Mouse (Mus musculus) CD8-positive naive resting alpha-beta T cell, adult 2 months (primary cell): ENCODE data around the gene Pkd2.
A peak's percentile ranks its signal among the peaks of the same experiment; 100 is the strongest.

Source experiments
- DNase-seq, 2 experiments: peaks; one replicate each; pipeline ENCODE4 v3.0.0; 2022; ENCODE audit warnings: low read depth in 2 of 2, low spot score in 2 of 2

Gene Pkd2

DNA sequence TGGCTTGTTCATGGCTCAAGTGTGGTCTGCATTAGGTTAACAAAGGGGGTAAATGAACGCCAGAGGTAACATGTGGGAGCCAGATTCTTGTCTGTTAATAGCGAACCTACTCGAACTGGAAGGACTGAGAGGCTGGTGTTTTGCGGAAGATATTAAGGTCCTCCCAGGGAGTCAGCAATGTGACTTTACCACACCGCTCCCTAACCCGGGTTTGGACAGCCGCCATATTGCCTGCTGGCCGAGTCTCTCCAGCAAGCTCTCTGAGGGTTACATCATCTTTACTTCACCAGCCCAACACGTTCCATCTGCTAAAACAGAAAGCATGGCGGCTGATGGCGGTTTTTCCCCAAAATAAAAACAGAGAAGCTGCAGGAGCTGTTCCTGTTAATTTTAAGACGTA, 6.5 kb downstream of the Pkd2 start:
- DNase-seq: no peak

DNA sequence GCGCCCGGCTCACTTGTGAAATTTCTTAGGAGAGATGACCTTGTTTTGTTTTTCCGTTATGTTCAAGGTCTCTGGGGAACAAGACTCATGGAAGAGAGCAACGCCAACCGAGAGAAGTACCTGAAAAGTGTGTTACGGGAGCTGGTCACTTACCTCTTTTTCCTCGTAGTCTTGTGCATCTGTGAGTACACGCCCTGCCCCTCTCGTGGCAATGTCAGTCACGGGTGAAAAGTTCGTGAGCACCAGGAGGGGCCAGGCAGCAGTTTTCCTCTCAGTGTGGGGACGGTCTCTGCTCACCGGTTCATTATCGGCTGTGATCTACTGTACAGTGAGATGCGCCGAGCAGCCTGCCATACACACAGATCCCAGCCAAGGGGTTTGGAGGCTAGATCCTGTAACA, 7.6 kb downstream of the Pkd2 start:
- no peak for DNase-seq

DNA sequence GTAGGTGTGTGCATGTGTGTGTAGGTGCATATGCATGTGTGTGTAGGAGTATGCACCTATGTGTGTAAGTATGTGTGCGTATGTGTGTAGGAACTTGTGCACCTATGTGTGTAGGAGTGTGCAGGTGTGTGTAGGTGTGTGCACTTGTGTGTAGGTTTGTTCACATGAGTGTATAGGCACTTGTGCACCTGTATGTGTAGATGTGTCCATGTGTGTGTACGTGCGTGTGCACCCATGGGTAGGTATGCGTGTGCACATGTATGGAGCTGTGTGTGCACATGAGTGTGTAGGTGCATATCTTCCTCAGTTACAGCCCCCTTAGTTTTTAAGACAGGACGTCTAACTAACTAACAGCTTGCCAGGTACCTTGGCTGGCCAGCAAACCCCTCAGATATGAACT, 9.3 kb downstream of the Pkd2 start:
- DNase-seq: no peak

DNA sequence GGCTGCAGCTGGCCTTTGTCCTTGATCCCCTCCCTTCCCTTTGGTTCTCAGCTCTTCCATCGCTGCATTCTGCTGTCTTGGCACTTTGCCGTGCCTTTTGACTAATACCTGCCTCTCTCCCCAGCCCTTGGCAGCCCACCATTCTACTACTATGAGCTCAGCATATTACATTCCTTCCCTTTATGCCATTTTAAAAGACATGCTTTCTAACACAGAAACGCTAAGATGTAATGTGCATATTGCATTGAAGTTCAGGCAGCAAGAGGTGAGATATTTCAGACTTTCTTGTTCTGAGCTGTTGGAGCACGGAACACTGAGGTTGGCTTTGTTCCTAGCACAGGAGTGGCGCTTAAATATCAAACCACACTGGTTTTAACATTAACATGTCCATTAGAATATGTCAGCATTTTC, 11.7 kb downstream of the Pkd2 start:
- DNase-seq: no peak

DNA sequence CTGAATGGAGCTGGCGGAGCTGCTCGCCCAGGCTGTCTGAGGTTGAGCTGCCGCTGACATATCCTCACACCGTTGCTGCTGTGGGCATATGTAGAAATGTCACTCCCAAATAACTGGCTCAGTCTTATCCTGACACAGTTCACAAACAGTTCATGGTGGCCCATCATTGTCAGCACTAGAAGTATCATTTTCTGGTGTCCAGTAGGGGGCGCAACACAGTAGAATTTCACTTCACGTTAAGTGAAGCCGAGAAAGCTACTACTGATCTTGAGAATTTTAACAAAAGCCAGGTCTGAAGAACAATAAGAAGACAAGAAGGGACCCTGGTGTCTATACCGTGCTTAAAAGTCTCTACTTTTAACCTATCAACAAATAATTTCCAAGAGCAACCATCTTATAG, 13.1 kb downstream of the Pkd2 start:
- DNase-seq: peak in 1 of 2 experiments; percentile 3

DNA sequence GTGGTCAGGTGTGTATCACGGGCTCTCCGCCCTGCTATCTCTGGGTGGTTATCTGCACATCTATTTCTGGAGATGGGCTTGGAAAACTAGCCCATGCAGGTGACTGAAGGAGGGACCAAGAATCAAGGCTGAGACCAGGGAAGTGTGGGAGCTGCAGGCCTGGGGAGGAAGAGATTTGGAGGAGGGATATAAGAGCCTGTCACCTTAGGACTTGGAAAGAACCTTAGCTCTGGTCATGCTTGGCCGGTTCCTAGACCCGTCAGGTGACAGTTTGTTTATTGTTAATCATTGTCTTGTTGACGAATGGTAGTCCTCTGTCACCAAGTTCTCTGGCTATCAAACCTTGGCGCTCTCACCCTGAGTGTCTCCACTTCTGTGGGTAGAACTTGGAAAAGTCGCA, 21.1 kb downstream of the Pkd2 start:
- no peak for DNase-seq

DNA sequence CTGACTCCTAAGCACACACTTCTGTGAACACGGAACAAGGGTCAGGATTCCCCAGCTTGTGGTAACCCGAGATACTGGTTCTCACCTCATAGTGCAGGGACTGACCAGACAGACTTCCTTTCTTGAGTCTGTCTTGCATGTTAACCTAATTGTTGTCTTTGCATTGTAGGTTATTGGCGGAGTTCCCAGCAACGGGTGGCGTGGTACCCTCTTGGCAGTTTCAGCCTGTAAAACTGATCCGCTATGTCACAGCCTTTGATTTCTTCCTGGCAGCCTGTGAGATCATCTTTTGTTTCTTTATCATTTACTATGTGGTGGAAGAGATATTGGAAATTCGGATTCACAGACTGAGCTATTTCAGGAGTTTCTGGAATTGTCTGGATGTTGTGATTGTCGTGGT, 23.6 kb downstream of the Pkd2 start:
- DNase-seq: no peak

DNA sequence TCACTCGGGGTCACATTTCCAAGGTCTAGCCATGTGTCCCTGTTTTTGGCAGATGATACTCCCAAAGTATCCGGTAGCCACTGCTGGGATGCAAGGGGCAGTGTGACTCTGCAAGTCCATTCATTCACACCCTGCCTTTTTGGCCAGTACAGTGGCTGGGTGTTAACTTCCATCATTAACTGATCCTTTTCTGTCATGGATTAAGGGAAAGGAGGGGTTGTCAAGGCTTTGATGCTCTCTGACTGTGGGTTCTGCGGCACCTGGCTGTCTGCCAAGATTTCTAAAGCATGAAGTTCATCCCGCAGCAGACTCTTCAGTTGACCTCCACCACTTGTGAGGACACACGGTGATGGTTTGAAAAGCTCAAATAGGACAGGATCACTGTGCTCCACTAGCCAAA, 32.3 kb downstream of the Pkd2 start:
- no peak for DNase-seq

DNA sequence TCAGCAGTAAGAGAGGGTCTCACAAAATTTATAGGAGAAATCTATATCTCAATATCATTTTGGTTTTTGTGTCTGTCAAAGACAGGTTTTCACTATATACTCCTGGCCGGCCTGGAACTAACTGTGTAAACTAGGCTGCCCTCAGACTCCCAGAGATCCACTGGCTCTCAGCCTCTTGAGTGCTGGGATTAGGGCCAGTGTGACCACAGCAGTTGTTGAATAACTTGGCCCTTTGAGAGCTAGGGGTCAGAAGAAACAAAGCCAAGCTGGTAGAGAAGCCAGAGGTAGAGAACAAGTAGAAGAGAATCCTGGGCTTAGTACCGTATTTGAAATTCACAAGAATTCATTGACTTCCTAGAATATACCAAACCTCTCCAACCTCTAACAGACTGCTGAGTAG, 45.6 kb downstream of the Pkd2 start:
- no peak for DNase-seq

DNA sequence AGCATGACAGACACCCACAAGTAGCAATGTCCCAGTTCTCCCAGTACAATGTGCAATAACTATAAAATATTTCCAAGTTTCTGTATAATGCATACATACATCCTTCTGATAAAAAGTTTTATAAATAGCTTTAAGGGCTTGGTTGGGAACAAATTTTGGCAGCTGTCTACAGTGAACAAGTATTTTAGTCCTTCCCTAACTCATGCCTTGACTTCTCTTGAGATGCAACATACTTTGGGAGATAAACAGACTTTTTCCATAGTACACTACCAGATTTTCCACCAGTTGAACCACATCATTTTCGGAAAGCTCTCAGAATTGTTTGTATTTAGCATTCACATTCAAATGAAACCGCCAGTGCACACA, 48.6 kb downstream of the Pkd2 start:
- no peak for DNase-seq

DNA sequence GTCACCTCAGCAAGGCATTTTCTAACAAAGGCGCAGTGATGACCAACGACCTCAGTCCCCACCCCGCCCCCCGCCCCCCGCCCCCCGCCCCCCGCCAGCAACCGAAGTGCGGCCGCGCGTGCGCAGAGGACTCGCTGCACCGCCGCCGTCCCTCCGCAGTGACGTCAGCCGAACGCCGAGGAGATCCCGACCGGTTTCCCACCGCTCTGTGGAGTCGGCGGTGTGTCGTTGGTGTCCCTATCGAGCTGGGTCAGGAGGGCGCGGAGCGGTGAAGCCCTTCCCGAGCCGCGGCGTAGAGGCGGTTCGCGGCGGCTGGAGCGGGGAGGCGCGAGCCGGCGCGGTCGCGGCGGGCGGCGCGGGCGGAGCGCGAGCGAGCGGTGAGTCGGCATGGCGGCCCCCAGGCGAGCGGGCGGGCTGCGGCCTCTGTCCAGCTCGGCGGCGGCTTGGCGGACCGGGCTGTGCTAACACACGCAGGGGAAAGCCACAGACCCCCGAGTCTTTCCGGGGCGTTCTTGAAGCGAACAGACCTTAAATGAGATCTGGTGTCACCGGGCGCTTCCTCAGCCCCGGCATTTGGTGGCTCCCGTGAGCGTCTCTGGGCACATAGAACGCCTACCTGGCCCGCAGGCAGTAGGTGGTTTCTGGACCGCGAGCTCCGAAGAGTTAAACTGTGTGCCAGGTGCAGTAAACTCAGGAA, 49.1 kb downstream of the Pkd2 start, which contains the start of gene BC005561:
Gene BC005561, plus strand, starts transcription at position 158 of the 697 bp plus-strand sequence.
- peak; percentile 41 to 49 for DNase-seq

DNA sequence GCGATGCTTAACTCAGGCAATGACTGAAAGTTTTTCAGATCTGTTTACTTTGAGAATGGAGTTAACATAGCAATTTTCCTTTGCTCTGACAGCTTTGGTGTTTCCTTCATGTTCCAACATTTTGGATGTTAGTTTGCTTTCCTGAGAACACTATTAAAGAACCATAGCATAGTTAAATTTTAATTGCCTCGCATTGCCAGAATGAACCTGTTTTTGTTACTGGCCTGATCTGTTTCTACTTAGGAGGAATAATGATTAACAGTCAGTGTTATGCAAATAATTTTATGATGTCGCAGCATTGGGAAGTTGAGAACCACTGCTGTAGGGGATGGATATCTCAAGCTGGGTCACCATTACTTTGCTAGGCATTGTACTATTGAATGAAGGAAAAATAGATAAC, 52.0 kb downstream of the Pkd2 start:
- no peak for DNase-seq

DNA sequence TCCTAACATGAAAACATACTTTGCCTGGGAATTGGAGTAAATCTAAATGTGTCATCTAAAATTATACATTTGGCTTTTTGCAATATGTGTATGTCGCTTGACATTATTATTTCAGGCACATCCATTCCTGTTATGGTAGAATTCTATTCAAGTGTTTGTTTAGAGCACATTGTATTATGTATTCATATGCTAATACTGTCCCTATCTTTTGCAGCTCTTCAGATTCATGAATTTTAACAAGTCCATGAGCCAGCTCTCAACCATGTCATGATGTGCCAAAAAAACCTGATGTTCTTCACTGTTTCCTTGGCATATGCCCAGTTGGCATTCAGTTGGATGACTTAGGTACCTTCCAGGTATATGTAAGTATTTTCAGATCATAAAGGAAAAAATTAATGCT, 79.4 kb downstream of the Pkd2 start:
- DNase-seq: no peak

DNA sequence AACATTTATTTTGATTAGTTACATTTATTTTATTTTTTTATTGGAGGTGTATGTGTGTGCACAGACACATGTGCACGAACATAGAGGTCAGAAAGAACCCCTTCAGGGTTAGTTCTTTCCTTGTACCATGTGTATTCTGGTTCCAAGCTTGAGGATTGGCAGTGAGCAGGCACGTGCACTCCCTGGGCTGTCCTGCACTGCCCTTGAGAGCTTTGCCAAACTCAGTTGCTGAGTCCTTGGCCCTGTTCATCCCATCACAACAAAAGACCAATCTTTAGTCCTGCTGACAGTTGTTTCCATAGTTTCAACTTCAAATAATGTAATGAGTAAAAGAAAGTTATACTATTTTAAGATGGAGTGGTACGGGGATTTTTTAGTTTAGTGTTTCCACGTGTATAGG, 80.1 kb downstream of the Pkd2 start:
- no peak for DNase-seq
